Mouse (Mus musculus): ENCODE results near the gene Myf5. TPM values are rescaled to one million over a fixed set of nuclear protein-coding genes. Genes with fewer than 3 reads are reported as not detected.

Myf5 gene
- total RNA-seq, 2 experiments from 2014 or later = not detected

DNA sequence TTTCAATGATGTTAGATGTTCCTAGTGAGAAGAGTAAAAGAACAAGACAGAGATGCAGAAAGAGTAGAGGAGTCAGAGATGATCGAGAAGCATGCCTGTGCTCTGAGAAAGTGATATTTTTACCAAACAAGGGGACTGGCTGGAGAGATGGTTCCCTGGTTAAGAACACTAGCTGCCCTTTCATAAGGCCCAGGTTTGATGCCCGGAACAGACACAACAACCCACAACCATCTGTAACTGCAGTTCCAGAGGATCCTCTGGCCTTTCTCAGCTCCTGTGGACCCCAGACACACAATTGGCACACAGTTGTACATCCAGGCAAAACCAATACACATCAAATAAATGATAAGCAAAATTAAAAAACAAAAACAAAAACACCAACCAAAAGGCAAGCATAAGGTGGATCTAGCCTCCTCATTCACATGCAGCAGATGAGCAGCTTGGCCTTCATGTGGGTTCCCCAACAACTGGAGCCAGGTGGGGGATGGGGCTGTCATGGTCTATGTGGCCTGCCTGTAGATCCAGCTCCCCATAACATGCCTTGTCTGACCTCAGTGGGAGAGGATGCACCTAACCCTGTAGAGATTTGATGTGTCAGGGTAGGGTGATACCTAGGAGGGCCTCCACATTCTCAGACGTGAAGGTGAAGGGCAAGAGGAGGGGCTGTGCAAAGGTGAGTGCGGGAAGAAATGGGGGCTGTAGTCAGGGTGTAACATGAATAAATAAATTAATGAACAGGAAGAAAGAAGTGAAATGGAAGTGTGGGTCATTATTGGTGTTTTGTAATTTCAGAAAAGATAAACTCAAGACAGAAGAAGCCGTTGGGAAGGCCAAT is 36.2 kb downstream of the Myf5 start:
- ATAC-seq (replicated peaks; ENCODE audit: low FRiP score, poor library complexity, severe bottlenecking) = no peak

DNA sequence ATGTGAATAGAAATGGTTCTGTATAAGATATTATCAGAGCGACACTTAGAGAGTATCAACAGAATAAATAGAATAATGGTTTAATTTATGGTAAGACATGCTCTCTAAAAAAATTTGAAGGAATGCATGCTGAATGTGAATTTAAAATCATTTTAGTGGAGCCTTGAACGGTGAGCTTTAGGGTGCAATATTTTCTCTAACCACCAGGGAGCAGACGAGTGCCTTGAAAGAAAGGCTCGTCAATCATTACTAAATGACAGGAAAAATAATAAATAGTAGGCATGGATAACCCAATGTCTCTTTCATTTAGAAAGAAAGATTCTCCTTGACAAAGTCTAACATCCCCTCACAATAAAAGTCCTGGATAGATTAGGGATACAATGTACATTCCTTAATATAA is 43.2 kb downstream of the Myf5 start:
- no peak for ATAC-seq (replicated peaks; ENCODE audit: low FRiP score, poor library complexity, severe bottlenecking)

DNA sequence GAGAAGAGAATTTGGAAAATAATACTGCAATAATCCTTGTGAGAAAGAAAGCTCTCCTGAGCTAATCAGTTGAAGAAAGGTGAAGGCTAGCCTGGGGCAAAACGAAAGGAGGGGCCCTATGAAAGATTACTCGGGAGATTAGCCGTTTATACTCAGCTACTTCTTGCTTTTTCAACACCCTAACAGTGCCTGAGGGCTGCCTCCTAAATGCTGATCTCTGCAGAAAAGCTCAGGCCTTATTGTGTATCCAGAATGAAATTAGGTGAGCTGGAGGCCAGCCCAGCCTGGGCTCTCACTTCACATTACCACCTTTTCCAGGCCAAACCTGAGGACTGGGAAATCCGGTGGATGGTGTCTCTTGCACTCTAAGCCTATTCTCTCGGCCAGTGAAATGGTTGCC is 49.0 kb downstream of the Myf5 start:
- ATAC-seq (replicated peaks; ENCODE audit: low FRiP score, poor library complexity, severe bottlenecking) = no peak

Other genes with a start within 250 kb of the Myf5 start
- not detected in 2 replicates for gene Lin7a, start 214.4 kb downstream of the Myf5 start, total RNA-seq (2015; ENCODE audit: low replicate concordance)
- gene Lin7a, start 214.4 kb downstream of the Myf5 start, total RNA-seq (2017; ENCODE audit: low replicate concordance) = not detected in 2 replicates
- not detected in 2 replicates for gene Myf6, start 8.6 kb upstream of the Myf5 start, total RNA-seq (2015; ENCODE audit: low replicate concordance)
- not detected in 2 replicates for gene Myf6, start 8.6 kb upstream of the Myf5 start, total RNA-seq (2017; ENCODE audit: low replicate concordance)
- not detected in 2 replicates for gene Ptprq, start 233.9 kb upstream of the Myf5 start, total RNA-seq (2015; ENCODE audit: low replicate concordance)
- not detected in 2 replicates for gene Ptprq, start 233.9 kb upstream of the Myf5 start, total RNA-seq (2017; ENCODE audit: low replicate concordance)